In the genomic region with DNA sequence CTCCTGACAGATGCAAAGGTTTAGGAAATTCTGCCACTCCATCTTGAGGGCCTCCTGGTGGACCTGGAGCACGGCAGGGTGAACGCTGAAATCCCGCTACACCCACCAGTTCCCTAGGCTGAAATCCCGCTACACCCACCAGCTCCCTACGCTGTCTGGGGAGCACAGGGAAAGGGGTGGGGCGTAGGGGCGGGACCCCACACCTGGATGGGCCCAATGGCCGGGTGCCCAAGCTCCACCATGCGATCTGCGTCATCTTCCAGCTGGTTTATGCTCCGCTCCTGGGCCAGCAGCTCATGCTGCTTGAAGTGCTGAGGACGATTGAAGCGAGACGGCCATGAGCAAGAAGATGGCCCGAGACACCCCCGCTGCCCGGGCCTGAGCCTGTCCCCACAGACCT, we compare ENCODE assay signal across 11 mouse cellular contexts. TPM values are rescaled to one million over a fixed set of nuclear protein-coding genes. Genes with fewer than 3 reads are reported as not detected.
DNase-seq lines count a peak whose midpoint lies in the region; ATAC-seq and TF ChIP-seq lines count a peak whose summit lies in the region.
"Had no signal": no experiment of that assay in that cellular context is flagged by ENCODE, and none has a peak within 500 bp of the region (broad histone marks: within the 10 kb centered on the region; RNA-seq: fewer than 3 reads in every experiment).

No protein-coding gene starts in this region.

- TF ChIP-seq POLR2A in thymus, adult 2 months (IDR thresholded peaks at IDR 0.05; ENCODE audit: control insufficient read depth, extremely low read depth, insufficient read depth, low read length, poor library complexity): no peak

- H3K27me3 ChIP-seq in heart, embryonic 11.5 days (ENCODE audit: control insufficient read depth, insufficient read depth, low read length): peaks cover 50% of the 10 kb centered on the region
- no peaks in the 10 kb centered on the region for H3K27me3 ChIP-seq in thymus, adult 2 months (ENCODE audit: control insufficient read depth, insufficient read depth, low read length)
- peaks cover 4% of the 10 kb centered on the region for H3K27me3 ChIP-seq in limb, embryonic 11.5 days (ENCODE audit: control insufficient read depth, insufficient read depth, low read length)

- no peak overlapping the region for H3K27ac ChIP-seq in heart, embryonic 11.5 days (ENCODE audit: low read depth, low read length)
- no peak overlapping the region for H3K27ac ChIP-seq in thymus, adult 2 months (ENCODE audit: control insufficient read depth, insufficient read depth, low read length)
- no peak overlapping the region for H3K27ac ChIP-seq in limb, embryonic 11.5 days (replicated peaks; ENCODE audit: low read depth, low read length)
- no peak overlapping the region for H3K27ac ChIP-seq in gastrocnemius, adult 2 months

- TF ChIP-seq CTCF in thymus, adult 2 months (IDR thresholded peaks at IDR 0.05; ENCODE audit: borderline replicate concordance, control insufficient read depth, extremely low read depth, insufficient read depth, low read length, poor library complexity): no peak
- no peak for TF ChIP-seq CTCF in gastrocnemius, adult 2 months (IDR thresholded peaks at IDR 0.05)

- 0 out of 2 replicates have a peak overlapping the region, but pooled peaks have one; percentile 3 for H3K4me3 ChIP-seq in heart, embryonic 11.5 days (ENCODE audit: low read depth, low read length)
- no peak overlapping the region for H3K4me3 ChIP-seq in thymus, adult 2 months (ENCODE audit: control insufficient read depth, insufficient read depth, low read length)
- no peak overlapping the region for H3K4me3 ChIP-seq in limb, embryonic 11.5 days (ENCODE audit: low read depth, low read length)
- H3K4me3 ChIP-seq in gastrocnemius, adult 2 months: no peak overlapping the region
- H3K4me3 ChIP-seq: erythroblast, embryonic 14.5 days had no signal

- H3K4me1 ChIP-seq in heart, embryonic 11.5 days (ENCODE audit: control insufficient read depth, insufficient read depth, low read length): no peaks in the 10 kb centered on the region
- H3K4me1 ChIP-seq in thymus, adult 2 months (replicated peaks; ENCODE audit: control insufficient read depth, insufficient read depth, low read length): peaks cover 4% of the 10 kb centered on the region
- H3K4me1 ChIP-seq in limb, embryonic 11.5 days (ENCODE audit: control insufficient read depth, insufficient read depth, low read length): no peaks in the 10 kb centered on the region

- no peak for ATAC-seq in heart, embryonic 11.5 days (replicated peaks; ENCODE audit: insufficient number of reproducible peaks, low FRiP score, low TSS enrichment)
- ATAC-seq in limb, embryonic 11.5 days (ENCODE audit: insufficient number of reproducible peaks, low FRiP score, low TSS enrichment, low read depth): no peak

- intact Hi-C loops in gastrocnemius, adult 2 months (cut with DNase I): no loop called here

- H3K9ac ChIP-seq in heart, embryonic 11.5 days (ENCODE audit: low read depth, low read length): peak overlapping the region; percentile 58; the same call in 1 of the 2 replicates
- no peak overlapping the region for H3K9ac ChIP-seq in limb, embryonic 11.5 days (ENCODE audit: low read length)

- peak overlapping the region; percentile 53 for H3K4me2 ChIP-seq in heart, embryonic 11.5 days
- peak overlapping the region; percentile 10; the same call in 1 of the 2 replicates for H3K4me2 ChIP-seq in limb, embryonic 11.5 days (ENCODE audit: low read depth, severe bottlenecking)

- DNase-seq in heart, adult 18-20 months: no peak
- peak; percentile 5 for DNase-seq in thymus, postnatal 4 days
- DNase-seq in thymus, adult 2 months: no peak
- DNase-seq in limb, embryonic 11.5 days (ENCODE audit: low spot score): no peak
- DNase-seq in urinary bladder, postnatal 10 days (ENCODE audit: low spot score): no peak
- DNase-seq in thymus, postnatal 0 days (ENCODE audit: low spot score): no peak
- DNase-seq in gastrocnemius, adult 2 months: no peak
- DNase-seq: kidney, adult 18-20 months; left cerebral cortex, postnatal 4 days had no signal

- 26% methylated on average over 17 of the region's 17 CpGs for WGBS in heart, embryonic 11.5 days (ENCODE audit: insufficient replicate concordance)
- WGBS in thymus, adult 2 months: 92% methylated on average over 17 of the region's 17 CpGs
- 24% methylated on average over 17 of the region's 17 CpGs for WGBS in limb, embryonic 11.5 days

- no peaks in the 10 kb centered on the region for H3K36me3 ChIP-seq in heart, embryonic 11.5 days (ENCODE audit: control insufficient read depth, insufficient read depth, low read length)
- H3K36me3 ChIP-seq in thymus, adult 2 months (ENCODE audit: control insufficient read depth, insufficient read depth, low read length): no peaks in the 10 kb centered on the region
- no peaks in the 10 kb centered on the region for H3K36me3 ChIP-seq in limb, embryonic 11.5 days (ENCODE audit: control insufficient read depth, insufficient read depth, low read length)

- H3K9me3 ChIP-seq in heart, embryonic 11.5 days (replicated peaks; ENCODE audit: control insufficient read depth, low read length): no peaks in the 10 kb centered on the region
- no peaks in the 10 kb centered on the region for H3K9me3 ChIP-seq in limb, embryonic 11.5 days (ENCODE audit: control insufficient read depth, low read length)

RNA-seq across cellular contexts. Expression of a gene that starts 5.5 kb away (rescaled TPM):
- polyA plus RNA-seq in heart, embryonic 11.5 days (2014; fragmentation: Nextera tagmentation; extraction: Ambion mirVana): 0.26 and 0.31 TPM in 2 replicates
- total RNA-seq in heart, adult 18-20 months (2021): under 1 TPM; 0.15 to 0.46 TPM
- 3.2 and 3.7 TPM in 2 replicates for polyA plus RNA-seq in thymus, adult 2 months (2012; rRNA removed)
- polyA plus RNA-seq in limb, embryonic 11.5 days (2014; fragmentation: Nextera tagmentation; extraction: Ambion mirVana): 1.1 and 1.2 TPM in 2 replicates
- polyA plus RNA-seq in thymus, postnatal 0 days (2015; fragmentation: Nextera tagmentation; extraction: Ambion mirVana): 1.5 and 2.0 TPM in 2 replicates
- under 1 TPM in 1 of 2 experiments, not detected in 1; 0.14 TPM for total RNA-seq in gastrocnemius, adult 2 months (2021)

RNA-seq across cellular contexts. Expression of a gene that starts 33.6 kb away (rescaled TPM):
- 29.3 and 32.3 TPM in 2 replicates for polyA plus RNA-seq in heart, embryonic 11.5 days (2014; fragmentation: Nextera tagmentation; extraction: Ambion mirVana)
- total RNA-seq in heart, adult 18-20 months (2021): 100 to 1,000 TPM; 171 to 200 TPM
- 39.2 and 44.2 TPM in 2 replicates for polyA plus RNA-seq in thymus, adult 2 months (2012; rRNA removed)
- polyA plus RNA-seq in limb, embryonic 11.5 days (2014; fragmentation: Nextera tagmentation; extraction: Ambion mirVana): 19.1 and 19.4 TPM in 2 replicates
- polyA plus RNA-seq in thymus, postnatal 0 days (2015; fragmentation: Nextera tagmentation; extraction: Ambion mirVana): 20.0 and 20.7 TPM in 2 replicates
- 100 to 1,000 TPM in 1 of 2 experiments, 10 to 100 TPM in 1; 79.8 to 118 TPM for total RNA-seq in gastrocnemius, adult 2 months (2021)

RNA-seq across cellular contexts. Expression of a gene that starts 33.8 kb away (rescaled TPM):
- polyA plus RNA-seq in heart, embryonic 11.5 days (2014; fragmentation: Nextera tagmentation; extraction: Ambion mirVana): 74.0 and 76.4 TPM in 2 replicates
- 10 to 100 TPM; 14.1 to 17.4 TPM for total RNA-seq in heart, adult 18-20 months (2021)
- polyA plus RNA-seq in thymus, adult 2 months (2012; rRNA removed): 56.5 and 57.0 TPM in 2 replicates
- polyA plus RNA-seq in limb, embryonic 11.5 days (2014; fragmentation: Nextera tagmentation; extraction: Ambion mirVana): 56.7 and 62.5 TPM in 2 replicates
- polyA plus RNA-seq in thymus, postnatal 0 days (2015; fragmentation: Nextera tagmentation; extraction: Ambion mirVana): 127 and 134 TPM in 2 replicates
- 10 to 100 TPM; 14.3 to 17.1 TPM for total RNA-seq in gastrocnemius, adult 2 months (2021)

RNA-seq across cellular contexts. Expression of a gene that starts 41.6 kb away (rescaled TPM):
- polyA plus RNA-seq in heart, embryonic 11.5 days (2014; fragmentation: Nextera tagmentation; extraction: Ambion mirVana): 61.5 and 61.9 TPM in 2 replicates
- 10 to 100 TPM; 59.0 to 67.2 TPM for total RNA-seq in heart, adult 18-20 months (2021)
- polyA plus RNA-seq in thymus, adult 2 months (2012; rRNA removed): 69.1 and 72.0 TPM in 2 replicates
- 88.2 and 96.9 TPM in 2 replicates for polyA plus RNA-seq in limb, embryonic 11.5 days (2014; fragmentation: Nextera tagmentation; extraction: Ambion mirVana)
- 86.4 and 89.0 TPM in 2 replicates for polyA plus RNA-seq in thymus, postnatal 0 days (2015; fragmentation: Nextera tagmentation; extraction: Ambion mirVana)
- total RNA-seq in gastrocnemius, adult 2 months (2021): 10 to 100 TPM; 87.7 to 89.2 TPM

RNA-seq across cellular contexts. Expression of a gene that starts 48.3 kb away (rescaled TPM):
- 0.16 TPM in 1 of 2 replicates, not detected in the other for polyA plus RNA-seq in heart, embryonic 11.5 days (2014; fragmentation: Nextera tagmentation; extraction: Ambion mirVana)
- total RNA-seq in heart, adult 18-20 months (2021): not detected
- polyA plus RNA-seq in thymus, adult 2 months (2012; rRNA removed): 0.59 and 1.1 TPM in 2 replicates
- polyA plus RNA-seq in limb, embryonic 11.5 days (2014; fragmentation: Nextera tagmentation; extraction: Ambion mirVana): 0.12 and 0.17 TPM in 2 replicates
- polyA plus RNA-seq in thymus, postnatal 0 days (2015; fragmentation: Nextera tagmentation; extraction: Ambion mirVana): 0.49 and 0.59 TPM in 2 replicates
- under 1 TPM in 1 of 2 experiments, not detected in 1; 0.33 TPM for total RNA-seq in gastrocnemius, adult 2 months (2021)
- polyA plus RNA-seq: erythroblast, embryonic 14.5 days had no signal
